Mouse (Mus musculus): ENCODE results near the gene Olfr1221. TPM values are rescaled to one million over a fixed set of nuclear protein-coding genes. Genes with fewer than 3 reads are reported as not detected.
"Not testable (repeated sequence)": the region's sequence is repeated elsewhere in the genome, so short reads cannot be mapped to it uniquely, and the experiment has no call there.

Olfr1221 gene
- not detected for total RNA-seq (2021)
- long read RNA-seq, experiment 1 = 0 reads
- long read RNA-seq, experiment 2 = 0 reads

- no peak for DNase-seq
Observed at GRCm38 (mm10) chr2:89117183-89117582, at the start of gene Olfr1221. Gene Olfr1221 (minus strand): TSS chr2:89117283.

- DNase-seq = not testable (repeated sequence)
Observed at GRCm38 (mm10) chr2:89164711-89165110, 47.6 kb upstream of the Olfr1221 start.

- not testable (repeated sequence) for DNase-seq
Observed at GRCm38 (mm10) chr2:89163991-89164390, 46.9 kb upstream of the Olfr1221 start, which contains the start of gene Olfr1224-ps1. Gene Olfr1224-ps1 (minus strand): TSS chr2:89164091.

- no peak for DNase-seq
Observed at GRCm38 (mm10) chr2:89151460-89151859, 34.4 kb upstream of the Olfr1221 start, which contains the start of gene Olfr1223. Gene Olfr1223 (minus strand): TSS chr2:89151560.

GRCm38 (mm10) chr2:89132954-89133353, 15.9 kb upstream of the Olfr1221 start, which contains the start of gene Olfr1222:
Gene Olfr1222 (minus strand): TSS chr2:89133054.
- DNase-seq = no peak

GRCm38 (mm10) chr2:89106735-89107134, 10.3 kb downstream of the Olfr1221 start, which contains the start of gene Olfr1220:
Gene Olfr1220 (minus strand): TSS chr2:89106835.
- no peak for DNase-seq

- no peak for DNase-seq
Observed at GRCm38 (mm10) chr2:89105651-89106050, 11.4 kb downstream of the Olfr1221 start.

- no peak for DNase-seq
Observed at GRCm38 (mm10) chr2:89093848-89094247, 23.2 kb downstream of the Olfr1221 start.

GRCm38 (mm10) chr2:89083413-89083812, 33.7 kb downstream of the Olfr1221 start, which contains the start of gene Olfr1219:
Gene Olfr1219 (minus strand): TSS chr2:89083513.
- no peak for DNase-seq

GRCm38 (mm10) chr2:89081487-89081886, 35.6 kb downstream of the Olfr1221 start:
- DNase-seq = no peak

GRCm38 (mm10) chr2:89061087-89061486, 56.0 kb downstream of the Olfr1221 start, which contains the start of gene Olfr1218:
Gene Olfr1218 (minus strand): TSS chr2:89061187.
- DNase-seq = no peak

Other genes with a start within 250 kb of the Olfr1221 start
- gene Olfr1208, start 215.0 kb downstream of the Olfr1221 start, total RNA-seq (2021) = not detected
- not detected for gene Olfr1209, start 202.1 kb downstream of the Olfr1221 start, total RNA-seq (2021)
- not detected for gene Olfr1211, start 179.2 kb downstream of the Olfr1221 start, total RNA-seq (2021)
- not detected for gene Olfr1212, start 163.3 kb downstream of the Olfr1221 start, total RNA-seq (2021)
- not detected for gene Gm13762, start 137.0 kb downstream of the Olfr1221 start, total RNA-seq (2021)
- not detected for gene Olfr1214, start 124.6 kb downstream of the Olfr1221 start, total RNA-seq (2021)
- not detected for gene Olfr1215, start 110.3 kb downstream of the Olfr1221 start, total RNA-seq (2021)
- gene Olfr1216, start 98.9 kb downstream of the Olfr1221 start, total RNA-seq (2021) = not detected
- gene Olfr1217, start 85.2 kb downstream of the Olfr1221 start, total RNA-seq (2021) = not detected
- not detected for gene Olfr1218, start 56.1 kb downstream of the Olfr1221 start, total RNA-seq (2021)
- not detected for gene Olfr1219, start 33.8 kb downstream of the Olfr1221 start, total RNA-seq (2021)
- gene Olfr1220, start 10.4 kb downstream of the Olfr1221 start, total RNA-seq (2021) = not detected
- gene Olfr1222, start 15.8 kb upstream of the Olfr1221 start, total RNA-seq (2021) = not detected
- not detected for gene Olfr1223, start 34.3 kb upstream of the Olfr1221 start, total RNA-seq (2021)
- not detected for gene Olfr1224-ps1, start 46.8 kb upstream of the Olfr1221 start, total RNA-seq (2021)
- not detected for gene Olfr1225, start 57.4 kb upstream of the Olfr1221 start, total RNA-seq (2021)
- gene Olfr1226, start 82.8 kb upstream of the Olfr1221 start, total RNA-seq (2021) = not detected
- not detected for gene Olfr1228, start 136.8 kb upstream of the Olfr1221 start, total RNA-seq (2021)
- not detected for gene Olfr1229, start 170.7 kb upstream of the Olfr1221 start, total RNA-seq (2021)
- gene Olfr1230, start 180.0 kb upstream of the Olfr1221 start, total RNA-seq (2021) = not detected
- not detected for gene Olfr1231, start 189.8 kb upstream of the Olfr1221 start, total RNA-seq (2021)
- gene Olfr1232, start 212.4 kb upstream of the Olfr1221 start, total RNA-seq (2021) = not detected
- gene Olfr1233, start 225.1 kb upstream of the Olfr1221 start, total RNA-seq (2021) = not detected
- not detected for gene Olfr1234, start 247.6 kb upstream of the Olfr1221 start, total RNA-seq (2021)